ENCODE assay signal across 24 mouse cellular contexts in the genomic region with DNA sequence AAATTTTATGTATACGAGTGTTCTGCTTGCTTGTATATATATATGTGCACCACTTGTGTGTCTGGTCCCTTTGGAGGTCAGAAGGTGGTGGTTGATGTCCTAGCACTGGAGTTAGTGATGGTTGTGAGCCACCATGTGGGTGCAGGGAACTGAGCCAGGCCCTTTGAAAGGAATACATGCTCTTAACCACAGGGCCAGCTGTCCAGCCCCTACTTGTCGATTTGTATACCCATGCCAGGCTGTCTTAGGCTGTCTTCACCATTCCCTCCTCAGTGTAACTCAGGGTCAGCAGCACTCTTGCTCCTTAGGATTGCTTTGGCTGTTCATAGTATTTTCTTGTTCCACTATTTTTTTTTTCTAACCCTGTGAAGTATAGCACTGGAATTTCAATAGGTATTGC.
"Had no signal": no experiment of that assay in that cellular context is flagged by ENCODE, and none has a peak within 500 bp of the region (broad histone marks: within the 10 kb centered on the region; RNA-seq: fewer than 3 reads in every experiment).

No protein-coding gene starts in this region.

- H3K4me3 ChIP-seq: embryonic facial prominence, embryonic 10.5 days; embryonic facial prominence, embryonic 12.5 days; embryonic facial prominence, embryonic 13.5 days; embryonic facial prominence, embryonic 15.5 days; erythroblast, embryonic 14.5 days; forebrain, embryonic 10.5 days; forebrain, embryonic 12.5 days; forebrain, embryonic 13.5 days; forebrain, embryonic 15.5 days; gastrocnemius, adult 2 months; heart, adult 2 months had no signal

- H3K4me2 ChIP-seq: embryonic facial prominence, embryonic 12.5 days; embryonic facial prominence, embryonic 13.5 days; embryonic facial prominence, embryonic 15.5 days; forebrain, embryonic 12.5 days; forebrain, embryonic 13.5 days; forebrain, embryonic 15.5 days had no signal

- H3K36me3 ChIP-seq: embryonic facial prominence, embryonic 15.5 days; forebrain, embryonic 12.5 days; forebrain, embryonic 15.5 days had no signal

- DNase-seq: cerebellum, adult 8-10 months; cerebellum, adult 9-10 months; cerebellum, adult 9-11 months; cerebellum, postnatal 10 days; cerebellum, postnatal 14 days; cerebellum, postnatal 25 days; cerebellum, postnatal 36 days; embryo, embryonic 11 days; forebrain, postnatal 0 days; gastrocnemius, adult 2 months; gastrocnemius, postnatal 10 days; gastrocnemius, postnatal 14 days; gastrocnemius, postnatal 36 days; heart, adult 18-20 months; heart, adult 2 months had no signal

- H3K27me3 ChIP-seq: embryonic facial prominence, embryonic 12.5 days; embryonic facial prominence, embryonic 13.5 days; embryonic facial prominence, embryonic 15.5 days; forebrain, embryonic 12.5 days; forebrain, embryonic 13.5 days; forebrain, embryonic 15.5 days had no signal
